Mouse (Mus musculus) G1E (cell line): ENCODE measurements around the gene Gm38392. TPM values are rescaled to one million over a fixed set of nuclear protein-coding genes. Genes with fewer than 3 reads are reported as not detected.

Source experiments
- ATAC-seq: 2 replicates; pipeline ENCODE4 v1.8.0; 2016; ENCODE audit warnings: mild to moderate bottlenecking; ENCODE audit not compliant: insufficient number of reproducible peaks, poor library complexity, low FRiP score, severe bottlenecking; ENCODE audit errors: extremely low read depth
- DNase-seq: peaks from one replicate; pipeline ENCODE4 v3.0.0; 2012; ENCODE audit warnings: low spot score
- H3K27me3 ChIP-seq: 2 replicates; pipeline ENCODE4 v1.6.1; 2012; ENCODE audit warnings: mild to moderate bottlenecking, low read length, inconsistent platforms; ENCODE audit not compliant: insufficient read depth
- H3K36me3 ChIP-seq: replicated peaks from 2 replicates; pipeline ENCODE3; 2012; ENCODE audit warnings: mild to moderate bottlenecking, inconsistent platforms
- H3K4me1 ChIP-seq: 2 replicates; pipeline ENCODE4 v1.6.1; 2012; ENCODE audit warnings: low read depth, low read length, inconsistent platforms, mixed read lengths; ENCODE audit not compliant: insufficient read depth
- H3K4me3 ChIP-seq: 2 replicates; pipeline ENCODE4 v1.5.1; 2012; ENCODE audit warnings: low read depth, mild to moderate bottlenecking, inconsistent platforms, low read length, moderate library complexity, mixed read lengths
- H3K9me3 ChIP-seq: replicated peaks from 2 replicates; pipeline ENCODE4 v1.6.1; 2012; ENCODE audit warnings: inconsistent platforms
- CTCF ChIP-seq: IDR thresholded peaks from 2 replicates; pipeline ENCODE4 v1.5.1; 2012; ENCODE audit warnings: low read depth, low read length, inconsistent platforms, mixed read lengths
- GATA1 ChIP-seq: IDR thresholded peaks from 2 replicates; pipeline ENCODE4 v1.6.1; 2012; ENCODE audit warnings: borderline replicate concordance, low read length, inconsistent platforms, mixed read lengths
- GATA2 ChIP-seq: IDR thresholded peaks from 2 replicates; pipeline ENCODE4 v1.6.1; 2012; ENCODE audit warnings: low read depth, low read length, inconsistent platforms, borderline replicate concordance
- POLR2AphosphoS5 ChIP-seq: IDR thresholded peaks from 2 replicates; pipeline ENCODE4 v1.6.1; 2012; ENCODE audit warnings: low read depth, low read length, inconsistent platforms; ENCODE audit not compliant: insufficient replicate concordance
- TAL1 ChIP-seq: conservative IDR thresholded peaks from 2 replicates; pipeline ENCODE4 v1.6.1; 2012; ENCODE audit warnings: low read depth, low read length, inconsistent platforms, mixed read lengths
- polyA plus RNA-seq: library from polyadenylated mRNA; stranded (reverse); fragments of >175 nt; gene quantifications from 2 replicates; pipeline ENCODE4 v1.2.3, GENCODE M21; 2012
- total RNA-seq, 2 experiments: library from RNA; stranded (forward) in 1 of 2; stranded (reverse) in 1 of 2; fragments of 200-1000 nt in 1 of 2; fragments of >200 nt in 1 of 2; fragmentation: Nextera tagmentation in 1 of 2; gene quantifications; 2 replicates each; pipeline ENCODE4 v1.2.3; 2014 to 2017

The Gm38392 gene
- total and polyA plus RNA-seq, 3 experiments: not detected

DNA sequence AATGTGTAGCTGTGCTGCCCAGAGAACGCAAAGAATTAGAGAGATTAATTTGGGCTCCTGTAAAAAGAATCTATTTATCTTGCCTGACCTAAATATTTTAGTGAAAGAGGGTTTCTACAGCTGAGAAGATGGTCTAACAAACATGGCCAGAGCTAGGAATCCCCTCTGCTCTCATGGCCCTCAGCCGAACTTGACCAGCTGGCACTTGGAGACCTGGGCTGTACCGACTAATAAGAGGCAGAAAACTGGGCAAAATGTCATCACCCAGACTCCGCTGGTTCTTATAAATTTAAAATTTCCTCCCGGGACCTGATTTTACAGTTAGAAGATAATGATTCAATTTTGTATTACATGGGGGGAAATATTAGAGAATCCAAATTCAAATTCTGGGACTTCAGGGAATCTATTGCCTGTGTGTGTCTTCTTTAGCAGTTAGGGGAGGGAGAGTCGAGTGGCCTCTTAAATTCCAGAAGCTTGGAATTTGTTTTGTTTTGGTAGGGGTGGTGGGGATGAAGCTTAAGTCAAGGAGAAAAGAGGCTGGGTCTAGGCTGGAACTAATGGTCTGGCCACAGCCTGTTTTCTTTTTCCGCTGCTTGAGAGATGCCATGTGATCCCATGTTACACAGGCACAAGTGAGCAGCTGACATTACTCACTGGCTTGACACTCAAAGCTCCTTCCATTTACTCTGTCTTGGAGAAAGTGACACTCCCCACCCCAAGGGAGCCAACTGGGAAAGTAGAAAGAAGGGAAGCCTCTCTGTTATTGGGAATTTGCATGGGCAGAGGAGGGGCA, 70.3 kb downstream of the Gm38392 start:
- Histone ChIP-seq H3K27me3 (peaks cover 46% of the 10 kb centered on the region), H3K4me3 (no peak overlapping the region), H3K4me1 (peaks cover 16% of the 10 kb centered on the region), H3K9me3 (no peaks in the 10 kb centered on the region; the same call in 1 of the 2 replicates), H3K36me3 (no peaks in the 10 kb centered on the region)
- DNase-seq (no peak), ATAC-seq (no peak)
- TF ChIP-seq GATA1 (no peak), POLR2AphosphoS5 (no peak), TAL1 (no peak), GATA2 (no peak), CTCF (no peak)

DNA sequence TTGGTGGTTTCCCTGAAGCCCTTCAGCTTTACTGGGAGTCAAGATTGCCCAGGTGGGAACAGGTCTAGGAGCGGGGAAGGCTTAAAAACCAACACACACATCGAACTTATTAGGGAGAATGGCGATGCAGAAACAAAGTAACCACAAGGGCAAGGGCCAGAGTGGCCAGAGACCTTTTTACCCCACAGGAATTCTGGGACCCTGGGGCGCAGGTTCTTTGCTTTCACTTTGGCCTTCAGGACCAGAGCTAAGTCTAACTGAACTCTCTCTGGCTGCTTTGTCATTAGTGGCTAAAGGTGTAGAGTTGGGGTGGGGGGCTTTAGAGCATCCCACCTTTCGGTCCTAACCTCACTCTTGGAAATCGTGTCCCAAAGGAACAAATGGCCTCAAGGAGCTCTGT, 70.9 kb downstream of the Gm38392 start:
- Histone ChIP-seq H3K27me3 (peaks cover 46% of the 10 kb centered on the region), H3K4me1 (peaks cover 16% of the 10 kb centered on the region), H3K9me3 (no peaks in the 10 kb centered on the region; the same call in 1 of the 2 replicates), H3K4me3 (no peak overlapping the region), H3K36me3 (no peaks in the 10 kb centered on the region)
- DNase-seq: no peak
- TF ChIP-seq CTCF (no peak), GATA1 (no peak), GATA2 (no peak), TAL1 (no peak), POLR2AphosphoS5 (no peak)
- no peak for ATAC-seq

GRCm38 (mm10) chr3:88215553-88216004, 71.4 kb downstream of the Gm38392 start:
- peaks cover 16% of the 10 kb centered on the region for H3K4me1 ChIP-seq
- H3K4me3 ChIP-seq: peak overlapping the region; percentile 20; the same call in 1 of the 2 replicates
- no peaks in the 10 kb centered on the region; the same call in 1 of the 2 replicates for H3K9me3 ChIP-seq
- no peaks in the 10 kb centered on the region for H3K36me3 ChIP-seq
- ATAC-seq (no peak), DNase-seq (no peak)
- no peak for TF ChIP-seq GATA1
- no peak for TF ChIP-seq TAL1
- TF ChIP-seq POLR2AphosphoS5: no peak
- no peak for TF ChIP-seq CTCF
- TF ChIP-seq GATA2: no peak
- H3K27me3 ChIP-seq: peaks cover 51% of the 10 kb centered on the region

GRCm38 (mm10) chr3:88214971-88215552, 71.9 kb downstream of the Gm38392 start:
- H3K4me3 ChIP-seq: peak overlapping the region; percentile 20; the same call in 1 of the 2 replicates
- ATAC-seq (no peak), DNase-seq (no peak)
- peaks cover 16% of the 10 kb centered on the region for H3K4me1 ChIP-seq
- TF ChIP-seq GATA1: no peak
- TF ChIP-seq CTCF: no peak
- no peak for TF ChIP-seq TAL1
- TF ChIP-seq GATA2: no peak
- TF ChIP-seq POLR2AphosphoS5: no peak
- no peaks in the 10 kb centered on the region for H3K36me3 ChIP-seq
- H3K9me3 ChIP-seq: no peaks in the 10 kb centered on the region; the same call in 1 of the 2 replicates
- H3K27me3 ChIP-seq: peaks cover 50% of the 10 kb centered on the region

DNA sequence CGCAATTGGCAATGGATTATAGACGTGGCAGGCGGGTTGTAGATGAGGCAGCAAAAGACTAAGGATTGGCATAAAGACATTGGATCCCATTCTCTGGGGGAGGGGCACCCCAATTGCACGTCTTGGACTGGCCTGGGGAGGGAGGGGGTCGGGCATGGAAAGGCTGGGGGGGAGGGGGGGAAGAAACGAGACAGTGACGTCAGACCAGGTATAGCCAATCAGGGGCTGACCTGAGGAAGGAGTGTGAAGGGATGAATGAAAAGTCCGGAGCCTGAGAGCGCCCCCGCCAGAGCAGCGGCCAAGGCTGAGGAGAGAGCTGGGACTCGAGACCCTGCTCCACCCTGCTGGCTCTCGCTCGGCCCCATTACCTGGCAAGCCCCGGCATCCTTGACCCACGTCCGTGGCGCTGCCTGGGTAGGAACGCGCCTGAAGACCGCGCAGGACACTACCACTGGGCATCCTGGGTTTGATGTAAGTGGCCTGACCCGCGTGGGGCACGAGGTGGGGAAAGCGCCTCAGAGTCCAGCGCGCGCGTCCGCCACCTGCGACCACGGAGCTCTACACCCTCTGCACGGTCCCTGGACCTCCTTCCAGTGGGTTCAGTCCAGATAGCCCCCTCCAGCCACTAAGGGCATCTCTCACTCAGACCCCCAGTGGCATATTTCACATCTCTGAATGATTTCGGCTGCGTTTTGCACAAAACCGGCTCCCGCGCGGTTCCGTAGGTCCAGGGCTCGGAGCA, 72.6 kb downstream of the Gm38392 start:
- no peak for TF ChIP-seq POLR2AphosphoS5
- no peak for TF ChIP-seq CTCF
- TF ChIP-seq TAL1: no peak
- no peak for TF ChIP-seq GATA2
- no peak for TF ChIP-seq GATA1
- Histone ChIP-seq H3K36me3 (no peaks in the 10 kb centered on the region), H3K9me3 (no peaks in the 10 kb centered on the region; the same call in 1 of the 2 replicates), H3K4me3 (no peak overlapping the region), H3K27me3 (peaks cover 54% of the 10 kb centered on the region), H3K4me1 (peaks cover 16% of the 10 kb centered on the region)
- ATAC-seq (no peak), DNase-seq (no peak)
